Mouse (Mus musculus): Measurements from ENCODE around the gene Gm49405. TPM values are rescaled to one million over a fixed set of nuclear protein-coding genes. Genes with fewer than 3 reads are reported as not detected.

Gene Gm49405
- polyA plus RNA-seq, 1 experiment = 1.2 TPM

- 97% methylated on average over 5 of the region's 5 CpGs for WGBS
- no peaks in the 10 kb centered on the region for H3K27me3 ChIP-seq (replicated peaks; ENCODE audit: control insufficient read depth, insufficient read depth, low read length)
- peaks cover 8% of the 10 kb centered on the region; the same call in 1 of the 2 replicates for H3K4me1 ChIP-seq (ENCODE audit: control insufficient read depth, insufficient read depth, low read length)
- H3K36me3 ChIP-seq (ENCODE audit: control insufficient read depth, insufficient read depth, low read length) = peaks cover 2% of the 10 kb centered on the region
- no peak for DNase-seq
- no peak overlapping the region for H3K27ac ChIP-seq (ENCODE audit: insufficient read depth, low read depth, low read length)
- TF ChIP-seq POLR2A (IDR thresholded peaks at IDR 0.05; ENCODE audit: low read depth, low read length) (no peak), CTCF (conservative IDR thresholded peaks at IDR 0.05; ENCODE audit: insufficient read depth, insufficient read length, low read depth, low read length) (no peak)
- H3K4me3 ChIP-seq (ENCODE audit: insufficient read depth, low read depth, low read length) = no peak overlapping the region
Observed at GRCm38 (mm10) chr19:4011086-4011485, 10.7 kb downstream of the Gm49405 start.

- Histone ChIP-seq H3K36me3 (ENCODE audit: control insufficient read depth, insufficient read depth, low read length) (peaks cover 2% of the 10 kb centered on the region), H3K27me3 (replicated peaks; ENCODE audit: control insufficient read depth, insufficient read depth, low read length) (no peaks in the 10 kb centered on the region), H3K27ac (ENCODE audit: insufficient read depth, low read depth, low read length) (peak within 1 kb of the TSS; percentile 62), H3K4me1 (ENCODE audit: control insufficient read depth, insufficient read depth, low read length) (peaks cover 8% of the 10 kb centered on the region; the same call in 1 of the 2 replicates), H3K4me3 (ENCODE audit: insufficient read depth, low read depth, low read length) (peak within 1 kb of the TSS; percentile 64)
- WGBS = under 1% methylated on average over 45 of the region's 45 CpGs
- TF ChIP-seq CTCF (conservative IDR thresholded peaks at IDR 0.05; ENCODE audit: insufficient read depth, insufficient read length, low read depth, low read length) (peak; percentile 94), POLR2A (IDR thresholded peaks at IDR 0.05; ENCODE audit: low read depth, low read length) (peak; percentile 59)
- peak; percentile 99 for DNase-seq
Observed at GRCm38 (mm10) chr19:4012432-4013022, 12.1 kb downstream of the Gm49405 start, which contains the start of gene Ndufv1. Ndufv1 (minus strand) TSS chr19:4012806.

GRCm38 (mm10) chr19:4013066-4013465 lies 12.6 kb downstream of the Gm49405 start:
- TF ChIP-seq POLR2A (IDR thresholded peaks at IDR 0.05; ENCODE audit: low read depth, low read length) (no peak), CTCF (conservative IDR thresholded peaks at IDR 0.05; ENCODE audit: insufficient read depth, insufficient read length, low read depth, low read length) (no peak)
- Histone ChIP-seq H3K27ac (ENCODE audit: insufficient read depth, low read depth, low read length) (peak overlapping the region; percentile 18; the same call in 1 of the 2 replicates), H3K4me3 (ENCODE audit: insufficient read depth, low read depth, low read length) (peak overlapping the region; percentile 45), H3K4me1 (ENCODE audit: control insufficient read depth, insufficient read depth, low read length) (peaks cover 8% of the 10 kb centered on the region; the same call in 1 of the 2 replicates), H3K36me3 (ENCODE audit: control insufficient read depth, insufficient read depth, low read length) (peaks cover 2% of the 10 kb centered on the region), H3K27me3 (replicated peaks; ENCODE audit: control insufficient read depth, insufficient read depth, low read length) (no peaks in the 10 kb centered on the region)
- 21% methylated on average over 9 of the region's 9 CpGs for WGBS
- no peak for DNase-seq

GRCm38 (mm10) chr19:4014802-4015201 lies 14.4 kb downstream of the Gm49405 start:
- TF ChIP-seq CTCF (conservative IDR thresholded peaks at IDR 0.05; ENCODE audit: insufficient read depth, insufficient read length, low read depth, low read length) (no peak), POLR2A (IDR thresholded peaks at IDR 0.05; ENCODE audit: low read depth, low read length) (no peak)
- Histone ChIP-seq H3K27me3 (replicated peaks; ENCODE audit: control insufficient read depth, insufficient read depth, low read length) (no peaks in the 10 kb centered on the region), H3K4me3 (ENCODE audit: insufficient read depth, low read depth, low read length) (no peak overlapping the region), H3K36me3 (ENCODE audit: control insufficient read depth, insufficient read depth, low read length) (no peaks in the 10 kb centered on the region), H3K27ac (ENCODE audit: insufficient read depth, low read depth, low read length) (no peak overlapping the region), H3K4me1 (ENCODE audit: control insufficient read depth, insufficient read depth, low read length) (peaks cover 8% of the 10 kb centered on the region; the same call in 1 of the 2 replicates)
- DNase-seq = no peak

- TF ChIP-seq POLR2A (IDR thresholded peaks at IDR 0.05; ENCODE audit: low read depth, low read length) (no peak), CTCF (conservative IDR thresholded peaks at IDR 0.05; ENCODE audit: insufficient read depth, insufficient read length, low read depth, low read length) (no peak)
- H3K4me1 ChIP-seq (ENCODE audit: control insufficient read depth, insufficient read depth, low read length) = peaks cover 8% of the 10 kb centered on the region; the same call in 1 of the 2 replicates
- 86% methylated on average over 5 of the region's 5 CpGs for WGBS
- no peak for DNase-seq
- no peaks in the 10 kb centered on the region for H3K27me3 ChIP-seq (replicated peaks; ENCODE audit: control insufficient read depth, insufficient read depth, low read length)
- no peak overlapping the region for H3K4me3 ChIP-seq (ENCODE audit: insufficient read depth, low read depth, low read length)
- no peaks in the 10 kb centered on the region for H3K36me3 ChIP-seq (ENCODE audit: control insufficient read depth, insufficient read depth, low read length)
- no peak overlapping the region for H3K27ac ChIP-seq (ENCODE audit: insufficient read depth, low read depth, low read length)
Observed at GRCm38 (mm10) chr19:4015635-4016034, 15.2 kb downstream of the Gm49405 start.

- WGBS = 77% methylated on average over 10 of the region's 10 CpGs
- no peaks in the 10 kb centered on the region for H3K36me3 ChIP-seq (ENCODE audit: control insufficient read depth, insufficient read depth, low read length)
- no peak for DNase-seq
- TF ChIP-seq CTCF (conservative IDR thresholded peaks at IDR 0.05; ENCODE audit: insufficient read depth, insufficient read length, low read depth, low read length) = no peak
- TF ChIP-seq POLR2A (IDR thresholded peaks at IDR 0.05; ENCODE audit: low read depth, low read length) = no peak
- H3K27ac ChIP-seq (ENCODE audit: insufficient read depth, low read depth, low read length) = no peak overlapping the region
- peaks cover 1% of the 10 kb centered on the region; the same call in 1 of the 2 replicates for H3K4me1 ChIP-seq (ENCODE audit: control insufficient read depth, insufficient read depth, low read length)
- no peaks in the 10 kb centered on the region for H3K27me3 ChIP-seq (replicated peaks; ENCODE audit: control insufficient read depth, insufficient read depth, low read length)
- no peak overlapping the region for H3K4me3 ChIP-seq (ENCODE audit: insufficient read depth, low read depth, low read length)
Observed at GRCm38 (mm10) chr19:4017921-4018587, 17.6 kb downstream of the Gm49405 start.

Data from kidney, adult 2 months (tissue).